Mouse (Mus musculus) limb, embryonic 11.5 days (tissue): ENCODE results near the gene Osbpl5. TPM values are rescaled to one million over a fixed set of nuclear protein-coding genes. Genes with fewer than 3 reads are reported as not detected.

Source experiments
- ATAC-seq: fragments of 200-750 bp; cut with Nextera tagmentation; 2 replicates; pipeline ENCODE4 v1.8.0; 2017; ENCODE audit warnings: low read depth; ENCODE audit not compliant: insufficient number of reproducible peaks, low FRiP score, low TSS enrichment
- DNase-seq: peaks from one replicate; pipeline ENCODE4 v3.0.0-alpha.2; 2015; ENCODE audit warnings: low spot score
- H3K27ac ChIP-seq: fragments of 300-500 bp; sonication (generic); replicated peaks from 2 replicates; pipeline ENCODE4 v1.5.1; 2014; ENCODE audit warnings: low read depth, mild to moderate bottlenecking, low read length
- H3K27me3 ChIP-seq: fragments of 300-500 bp; sonication (generic); 2 replicates; pipeline ENCODE4 v1.6.1; 2014; ENCODE audit warnings: mild to moderate bottlenecking, low read length, mixed read lengths; ENCODE audit not compliant: control insufficient read depth, insufficient read depth
- H3K36me3 ChIP-seq: fragments of 300-500 bp; sonication (generic); 2 replicates; pipeline ENCODE4 v1.6.1; 2014; ENCODE audit warnings: mild to moderate bottlenecking, low read length, moderate library complexity, mixed read lengths; ENCODE audit not compliant: control insufficient read depth, insufficient read depth
- H3K4me1 ChIP-seq: fragments of 300-500 bp; sonication (generic); 2 replicates; pipeline ENCODE4 v1.6.1; 2014; ENCODE audit warnings: low read length, mixed read lengths; ENCODE audit not compliant: control insufficient read depth, insufficient read depth
- H3K4me2 ChIP-seq: fragments of 300-500 bp; sonication (generic); 2 replicates; pipeline ENCODE4 v1.6.1; 2014; ENCODE audit warnings: low read depth, mild to moderate bottlenecking, moderate library complexity; ENCODE audit not compliant: severe bottlenecking
- H3K4me3 ChIP-seq: fragments of 300-500 bp; sonication (generic); 2 replicates; pipeline ENCODE4 v1.5.1; 2014; ENCODE audit warnings: low read depth, low read length
- H3K9ac ChIP-seq: fragments of 300-500 bp; sonication (generic); 2 replicates; pipeline ENCODE4 v1.6.1; 2014; ENCODE audit warnings: mild to moderate bottlenecking, low read length
- H3K9me3 ChIP-seq: fragments of 300-500 bp; sonication (generic); 2 replicates; pipeline ENCODE4 v1.6.1; 2016; ENCODE audit warnings: low read length; ENCODE audit not compliant: control insufficient read depth
- WGBS: fragments of 180-500 bp; shearing (Covaris S2); extraction: QIAGEN DNeasy Blood & Tissue Kit; methylation state at CpG from one replicate; pipeline ENCODE4 v1.1.7; 2014; 5-methylcytosine and 5-hydroxymethylcytosine counted together
- polyA plus RNA-seq: library from polyadenylated mRNA; unstranded; fragments of >200 nt; fragmentation: Nextera tagmentation; extraction: Ambion mirVana; gene quantifications from 2 replicates; pipeline ENCODE4 v1.2.1, GENCODE M21; 2014

Osbpl5 gene
- polyA plus RNA-seq, 1 experiment from 2014 or later, result 17.9 TPM

GRCm38 (mm10) chr7:143729886-143730285, 26.9 kb downstream of the Osbpl5 start:
- no peak overlapping the region for H3K4me2 ChIP-seq
- no peak overlapping the region for H3K9ac ChIP-seq
- WGBS, result 75% methylated on average over 10 of the region's 10 CpGs
- H3K27me3 ChIP-seq, result no peaks in the 10 kb centered on the region
- ATAC-seq, result no peak
- H3K4me1 ChIP-seq, result no peaks in the 10 kb centered on the region
- H3K9me3 ChIP-seq, result no peaks in the 10 kb centered on the region
- H3K36me3 ChIP-seq, result no peaks in the 10 kb centered on the region
- no peak overlapping the region for H3K4me3 ChIP-seq
- no peak for DNase-seq
- no peak overlapping the region for H3K27ac ChIP-seq

- no peaks in the 10 kb centered on the region for H3K36me3 ChIP-seq
- 80% methylated on average over 4 of the region's 4 CpGs for WGBS
- ATAC-seq, result no peak
Measured at GRCm38 (mm10) chr7:143726396-143726795, 30.4 kb downstream of the Osbpl5 start.

GRCm38 (mm10) chr7:143723841-143724240, 32.9 kb downstream of the Osbpl5 start:
- Histone ChIP-seq H3K9me3 (no peaks in the 10 kb centered on the region), H3K27me3 (no peaks in the 10 kb centered on the region), H3K4me2 (no peak overlapping the region), H3K9ac (no peak overlapping the region), H3K27ac (no peak overlapping the region), H3K4me1 (no peaks in the 10 kb centered on the region), H3K36me3 (no peaks in the 10 kb centered on the region), H3K4me3 (no peak overlapping the region)
- WGBS, result 86% methylated on average over 4 of the region's 4 CpGs
- ATAC-seq (no peak), DNase-seq (no peak)

More at GRCm38 (mm10) chr7:143726396-143726795, 30.4 kb downstream of the Osbpl5 start:
- Histone ChIP-seq H3K27ac (no peak overlapping the region), H3K9ac (no peak overlapping the region), H3K9me3 (no peaks in the 10 kb centered on the region), H3K4me3 (no peak overlapping the region), H3K4me1 (no peaks in the 10 kb centered on the region), H3K27me3 (no peaks in the 10 kb centered on the region), H3K4me2 (no peak overlapping the region)
- DNase-seq, result no peak

- no peaks in the 10 kb centered on the region for H3K27me3 ChIP-seq
- no peak overlapping the region for H3K4me2 ChIP-seq
- ATAC-seq, result no peak
- DNase-seq, result no peak
- H3K4me1 ChIP-seq, result no peaks in the 10 kb centered on the region
- H3K4me3 ChIP-seq, result no peak overlapping the region
- no peaks in the 10 kb centered on the region for H3K36me3 ChIP-seq
- no peaks in the 10 kb centered on the region for H3K9me3 ChIP-seq
- H3K27ac ChIP-seq, result no peak overlapping the region
- H3K9ac ChIP-seq, result no peak overlapping the region
- WGBS, result 91% methylated on average over 5 of the region's 5 CpGs
Measured at GRCm38 (mm10) chr7:143722646-143723045, 34.1 kb downstream of the Osbpl5 start.

GRCm38 (mm10) chr7:143717811-143718210, 39.0 kb downstream of the Osbpl5 start:
- ATAC-seq (no peak), DNase-seq (no peak)
- Histone ChIP-seq H3K4me1 (no peaks in the 10 kb centered on the region), H3K27me3 (no peaks in the 10 kb centered on the region), H3K27ac (no peak overlapping the region), H3K36me3 (peaks cover 5% of the 10 kb centered on the region; the same call in 1 of the 2 replicates), H3K9me3 (no peaks in the 10 kb centered on the region), H3K4me2 (no peak overlapping the region), H3K4me3 (no peak overlapping the region), H3K9ac (no peak overlapping the region)
- 94% methylated on average over 1 of the region's 1 CpGs for WGBS

- H3K9ac ChIP-seq, result no peak overlapping the region
- no peaks in the 10 kb centered on the region for H3K27me3 ChIP-seq
- ATAC-seq, result no peak
- DNase-seq, result no peak
- no peak overlapping the region for H3K27ac ChIP-seq
- H3K4me2 ChIP-seq, result no peak overlapping the region
- peaks cover 9% of the 10 kb centered on the region; the same call in 1 of the 2 replicates for H3K36me3 ChIP-seq
- 79% methylated on average over 4 of the region's 4 CpGs for WGBS
- H3K9me3 ChIP-seq, result no peaks in the 10 kb centered on the region
- H3K4me1 ChIP-seq, result no peaks in the 10 kb centered on the region
- no peak overlapping the region for H3K4me3 ChIP-seq
Measured at GRCm38 (mm10) chr7:143713421-143713820, 43.4 kb downstream of the Osbpl5 start.

GRCm38 (mm10) chr7:143712771-143713348, 43.9 kb downstream of the Osbpl5 start:
- no peak for ATAC-seq
- no peak overlapping the region for H3K4me2 ChIP-seq

GRCm38 (mm10) chr7:143712023-143712422, 44.8 kb downstream of the Osbpl5 start:
- Histone ChIP-seq H3K9me3 (no peaks in the 10 kb centered on the region), H3K4me3 (no peak overlapping the region), H3K9ac (no peak overlapping the region), H3K27ac (no peak overlapping the region), H3K27me3 (no peaks in the 10 kb centered on the region), H3K4me1 (no peaks in the 10 kb centered on the region), H3K36me3 (peaks cover 9% of the 10 kb centered on the region; the same call in 1 of the 2 replicates), H3K4me2 (no peak overlapping the region)
- DNase-seq (no peak), ATAC-seq (no peak)
- WGBS, result 73% methylated on average over 4 of the region's 4 CpGs

More at GRCm38 (mm10) chr7:143712771-143713348, 43.9 kb downstream of the Osbpl5 start:
- Histone ChIP-seq H3K27ac (no peak overlapping the region), H3K36me3 (peaks cover 9% of the 10 kb centered on the region; the same call in 1 of the 2 replicates), H3K9me3 (no peaks in the 10 kb centered on the region), H3K4me1 (no peaks in the 10 kb centered on the region), H3K9ac (no peak overlapping the region), H3K27me3 (no peaks in the 10 kb centered on the region), H3K4me3 (no peak overlapping the region)
- DNase-seq, result no peak
- 89% methylated on average over 8 of the region's 8 CpGs for WGBS

GRCm38 (mm10) chr7:143711381-143711780, 45.4 kb downstream of the Osbpl5 start:
- Histone ChIP-seq H3K9me3 (no peaks in the 10 kb centered on the region), H3K4me3 (no peak overlapping the region), H3K4me2 (no peak overlapping the region), H3K27me3 (no peaks in the 10 kb centered on the region), H3K27ac (no peak overlapping the region), H3K36me3 (peaks cover 9% of the 10 kb centered on the region; the same call in 1 of the 2 replicates), H3K4me1 (no peaks in the 10 kb centered on the region), H3K9ac (no peak overlapping the region)
- ATAC-seq (no peak), DNase-seq (no peak)
- 84% methylated on average over 7 of the region's 7 CpGs for WGBS
